Mouse (Mus musculus) thymus, adult 2 months (tissue): ENCODE data around the gene Wdr1.

Experiments used
- CTCF ChIP-seq: fragments of 200-500 bp; IDR thresholded peaks from 2 replicates; pipeline ENCODE4 v1.5.1; 2012; ENCODE audit warnings: mild to moderate bottlenecking, control low read depth, low read length, moderate library complexity, borderline replicate concordance; ENCODE audit not compliant: control insufficient read depth, poor library complexity, insufficient read depth; ENCODE audit errors: extremely low read depth
- POLR2A ChIP-seq: fragments of 200-500 bp; IDR thresholded peaks from 2 replicates; pipeline ENCODE4 v1.6.1; 2012; ENCODE audit warnings: mild to moderate bottlenecking, low read length, control low read depth, moderate library complexity; ENCODE audit not compliant: control insufficient read depth, poor library complexity, insufficient read depth; ENCODE audit errors: extremely low read depth

- TF ChIP-seq CTCF (no peak), POLR2A (no peak)
Observed at GRCm38 (mm10) chr5:38588924-38589323, 25.9 kb upstream of the Wdr1 start.
